Mouse (Mus musculus) ovary, postnatal 10 days (tissue): ENCODE measurements around the gene Cemip2.

Experiments used
- DNase-seq: peaks from one replicate; pipeline ENCODE4 v3.0.0; 2022; ENCODE audit warnings: low spot score

Gene Cemip2

GRCm38 (mm10) chr19:21814433-21815020 is 36.4 kb downstream of the Cemip2 start:
- no peak for DNase-seq

GRCm38 (mm10) chr19:21816260-21816659 is 38.1 kb downstream of the Cemip2 start:
- DNase-seq: no peak

GRCm38 (mm10) chr19:21818021-21818725 is 40.0 kb downstream of the Cemip2 start:
- DNase-seq: no peak

GRCm38 (mm10) chr19:21819585-21819984 is 41.4 kb downstream of the Cemip2 start:
- no peak for DNase-seq

- DNase-seq: no peak
These were observed 42.0 kb downstream of the Cemip2 start for GRCm38 (mm10) chr19:21820126-21820525.

GRCm38 (mm10) chr19:21821877-21822276 is 43.7 kb downstream of the Cemip2 start:
- no peak for DNase-seq

GRCm38 (mm10) chr19:21824146-21824545 is 46.0 kb downstream of the Cemip2 start:
- no peak for DNase-seq

GRCm38 (mm10) chr19:21825128-21825885 is 47.2 kb downstream of the Cemip2 start:
- no peak for DNase-seq

- no peak for DNase-seq
These were observed 55.4 kb downstream of the Cemip2 start for GRCm38 (mm10) chr19:21833416-21833992.

GRCm38 (mm10) chr19:21834952-21835351 is 56.8 kb downstream of the Cemip2 start:
- no peak for DNase-seq

GRCm38 (mm10) chr19:21850721-21851120 is 72.6 kb downstream of the Cemip2 start:
- DNase-seq: no peak

GRCm38 (mm10) chr19:21854526-21855228 is 76.5 kb downstream of the Cemip2 start:
- no peak for DNase-seq

- DNase-seq: no peak
These were observed 77.4 kb downstream of the Cemip2 start for GRCm38 (mm10) chr19:21855421-21856128.

GRCm38 (mm10) chr19:21858846-21859521 is 80.8 kb downstream of the Cemip2 start:
- no peak for DNase-seq

GRCm38 (mm10) chr19:21860132-21860531 is 82.0 kb downstream of the Cemip2 start:
- no peak for DNase-seq

GRCm38 (mm10) chr19:21860894-21861293 is 82.8 kb downstream of the Cemip2 start:
- DNase-seq: no peak

- DNase-seq: no peak
These were observed 84.3 kb downstream of the Cemip2 start for GRCm38 (mm10) chr19:21862289-21862990.

GRCm38 (mm10) chr19:21862991-21863931 is 85.1 kb downstream of the Cemip2 start:
- no peak for DNase-seq
